Mouse (Mus musculus) liver, adult 2 months (tissue): ENCODE measurements around the gene Rgp1.

Source experiments
- CTCF ChIP-seq: fragments of 200-500 bp; IDR thresholded peaks from 2 replicates; pipeline ENCODE4 v1.5.1; 2011; ENCODE audit warnings: low read depth, low read length, control low read depth
- POLR2A ChIP-seq: fragments of 200-500 bp; IDR thresholded peaks from 2 replicates; pipeline ENCODE4 v1.6.1; 2011; ENCODE audit warnings: low read length, control low read depth; ENCODE audit not compliant: insufficient read depth; ENCODE audit errors: extremely low read depth

DNA sequence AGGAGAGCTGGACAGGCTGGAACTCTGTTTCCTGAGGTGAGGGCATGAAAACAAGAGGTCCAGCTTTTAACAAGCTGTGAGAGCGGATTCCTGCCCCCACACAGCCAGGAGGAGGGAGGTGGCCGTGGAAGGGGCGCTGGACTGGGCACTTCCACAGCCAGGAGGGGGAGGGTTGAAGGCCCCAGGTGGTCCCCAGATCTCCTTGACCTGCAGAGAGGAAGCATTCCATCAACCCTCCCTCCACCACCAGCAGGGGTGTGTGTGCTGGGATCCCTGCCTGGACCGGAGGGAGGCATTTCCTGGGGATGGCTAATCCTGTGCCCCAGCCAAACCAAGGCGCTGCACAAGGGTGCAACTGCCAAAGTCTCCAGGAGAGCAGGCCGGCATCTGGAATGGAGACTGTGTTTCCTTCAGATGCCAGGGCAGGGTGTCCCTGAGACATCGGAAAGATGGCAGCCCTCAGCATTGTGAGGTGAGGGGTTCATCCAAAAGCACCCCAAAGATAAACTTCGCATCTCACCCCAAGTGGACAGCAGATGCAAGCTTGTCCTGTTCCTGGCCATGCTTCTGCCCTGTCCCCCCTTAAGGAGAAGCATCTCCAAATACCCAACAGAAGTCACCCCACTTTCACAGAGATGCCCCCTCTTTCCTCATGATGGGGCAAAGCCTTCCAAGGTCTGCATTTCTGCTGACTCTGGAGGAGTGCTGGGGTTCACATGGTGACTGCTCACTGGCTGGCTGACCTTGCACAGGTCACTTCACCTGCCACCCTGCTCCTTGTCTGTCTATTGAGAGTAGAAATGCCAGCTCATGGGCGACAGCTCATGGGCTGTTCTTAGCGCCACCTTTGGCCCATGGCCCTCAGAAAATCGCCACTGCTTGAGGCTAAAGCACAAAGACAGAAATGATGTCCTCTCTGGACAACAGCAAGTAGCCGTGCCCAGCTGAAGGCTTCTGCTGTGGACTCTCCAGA is 6.2 kb downstream of the Rgp1 start, which contains the start of gene Msmp:
- TF ChIP-seq CTCF: no peak
- TF ChIP-seq POLR2A: no peak
